Mouse (Mus musculus): ENCODE results near the gene AC141477.1.

AC141477.1 gene

DNA sequence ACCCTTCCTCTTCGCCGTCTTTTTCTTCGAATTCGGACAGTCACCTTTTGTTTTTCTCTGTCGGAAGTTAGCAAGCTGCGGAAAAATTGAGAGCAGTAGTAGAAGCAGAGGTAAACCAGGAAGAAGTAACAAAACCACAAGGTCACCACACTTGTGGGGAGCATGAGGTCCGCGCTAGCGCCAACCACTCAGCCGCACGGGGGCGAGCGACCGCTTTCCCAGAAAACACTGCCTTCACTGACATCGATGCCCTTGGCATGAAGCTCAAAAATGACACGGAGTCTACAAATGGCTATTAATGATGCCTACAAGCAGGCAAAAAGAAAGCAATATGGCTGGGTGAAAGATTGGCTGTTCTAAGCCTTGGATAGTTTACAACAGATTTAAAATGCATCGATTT, at the start of gene AC141477.1:
Gene AC141477.1 (minus strand): TSS at position 164 of the 400 bp plus-strand sequence.
- DNase-seq, result no peak

DNA sequence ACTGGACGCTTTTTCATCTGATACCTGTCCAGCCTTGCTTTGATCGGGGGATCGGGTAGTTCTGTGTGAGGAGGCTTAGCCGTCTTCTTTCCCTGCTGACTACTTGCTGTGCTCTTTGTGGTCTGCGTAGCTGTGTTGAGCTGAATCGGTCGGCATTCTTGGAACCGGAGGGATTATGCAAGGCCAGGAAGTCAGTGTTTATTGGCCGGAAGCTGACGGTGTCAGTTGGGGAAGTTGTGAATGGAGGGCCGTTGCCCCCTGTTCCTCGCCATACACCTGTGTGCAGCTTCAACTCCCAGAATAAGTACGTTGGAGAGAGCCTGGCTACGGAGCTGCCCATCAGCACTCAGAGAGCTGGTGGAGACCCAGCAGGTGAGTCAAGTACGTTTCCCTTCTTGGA, 49.0 kb upstream of the AC141477.1 start:
- no peak for DNase-seq

DNA sequence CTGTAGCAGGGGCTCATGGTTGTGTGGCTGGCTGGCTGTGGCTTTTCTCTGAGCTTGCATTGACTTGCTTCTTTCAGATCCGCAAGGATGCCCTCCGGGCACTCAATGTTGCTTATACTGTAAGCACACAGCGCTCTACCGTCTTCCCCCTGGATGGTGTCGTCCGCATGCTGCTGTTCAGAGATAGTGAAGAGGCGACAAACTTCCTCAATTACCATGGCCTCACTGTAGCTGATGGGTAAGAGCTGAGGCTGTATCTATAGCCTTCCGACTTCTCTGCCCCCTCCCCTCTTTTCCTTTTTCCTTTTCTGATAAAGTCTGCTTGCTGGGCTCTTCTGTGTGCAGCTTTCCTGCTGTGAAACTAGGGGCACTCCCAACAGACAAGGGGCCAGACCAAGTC, 48.0 kb upstream of the AC141477.1 start:
- DNase-seq, result no peak

DNA sequence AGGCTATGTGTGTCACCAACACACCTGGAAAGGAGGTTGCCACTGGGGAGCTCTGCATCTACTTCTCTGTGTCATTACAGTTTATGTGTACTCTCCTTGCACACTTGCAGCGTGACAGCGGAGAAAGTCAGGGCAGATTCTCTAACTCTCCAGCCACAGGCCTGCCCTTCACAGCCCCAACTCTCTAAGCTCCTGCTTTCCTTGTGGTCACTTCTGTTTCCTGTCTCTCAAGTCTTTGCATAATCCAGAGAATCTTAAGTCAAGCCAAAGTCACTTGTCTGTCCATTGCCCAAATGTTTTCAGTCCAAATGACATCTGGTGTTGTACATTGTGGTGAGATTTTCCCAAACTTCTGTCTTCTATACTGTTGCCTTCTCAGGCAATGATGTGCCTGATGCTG, 46.1 kb upstream of the AC141477.1 start:
- DNase-seq, result no peak

DNA sequence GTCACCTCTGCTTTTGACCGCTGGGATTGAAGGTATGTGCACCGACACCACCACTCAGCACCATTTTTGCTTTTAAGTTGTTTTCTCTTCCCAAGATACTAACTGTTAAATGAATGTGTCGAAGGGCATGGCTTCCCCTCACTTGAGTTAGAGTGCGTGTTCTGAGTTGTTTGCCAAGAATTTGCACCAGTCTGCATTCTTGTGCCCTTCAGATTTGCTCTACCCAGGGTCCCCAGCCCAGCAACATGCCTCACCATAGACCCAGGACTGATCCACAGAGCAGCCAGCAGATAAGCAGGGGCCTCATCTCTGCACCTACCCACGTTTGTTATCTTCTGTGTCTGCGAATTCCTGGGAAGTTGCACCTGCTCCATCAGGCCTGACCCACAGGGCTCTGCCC, 41.2 kb upstream of the AC141477.1 start:
- no peak for DNase-seq

DNA sequence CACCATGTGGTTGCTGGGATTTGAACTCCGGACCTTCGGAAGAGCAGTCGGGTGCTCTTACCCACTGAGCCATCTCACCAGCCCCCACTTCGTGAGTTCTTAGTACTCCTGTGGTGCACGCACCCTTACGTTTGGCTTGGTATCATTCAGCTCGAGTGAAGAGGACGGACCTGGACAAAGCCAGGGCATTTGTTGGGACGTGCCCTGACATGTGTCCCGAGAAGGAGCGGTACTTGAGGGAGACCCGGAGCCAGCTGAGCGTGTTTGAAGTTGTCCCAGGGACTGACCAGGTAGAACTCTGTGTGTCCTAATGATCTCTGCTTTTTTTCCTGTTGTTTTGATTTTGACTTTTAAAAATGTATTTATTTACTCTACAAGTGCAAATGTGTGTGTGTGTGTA, 40.6 kb upstream of the AC141477.1 start:
- no peak for DNase-seq

DNA sequence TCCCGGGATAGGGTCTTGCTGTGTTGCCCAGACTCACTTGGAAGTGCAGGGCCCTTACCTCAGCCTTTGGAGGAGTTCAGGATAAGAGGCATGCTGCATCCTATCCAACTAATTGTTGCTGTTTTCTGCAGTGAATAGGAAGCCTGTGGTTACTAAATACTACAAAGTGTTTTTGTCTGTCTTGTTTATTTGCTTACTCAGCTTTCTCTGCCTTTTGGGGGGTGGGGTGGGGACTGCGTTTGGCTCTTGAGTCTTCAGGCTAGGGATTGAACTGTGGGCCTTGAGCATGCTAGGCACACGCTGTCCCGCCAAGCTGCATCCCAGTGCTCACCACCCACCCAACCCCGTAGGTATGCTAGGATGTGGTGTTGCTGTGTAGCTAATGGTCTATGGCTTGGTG, 33.5 kb upstream of the AC141477.1 start:
- DNase-seq, result no peak

DNA sequence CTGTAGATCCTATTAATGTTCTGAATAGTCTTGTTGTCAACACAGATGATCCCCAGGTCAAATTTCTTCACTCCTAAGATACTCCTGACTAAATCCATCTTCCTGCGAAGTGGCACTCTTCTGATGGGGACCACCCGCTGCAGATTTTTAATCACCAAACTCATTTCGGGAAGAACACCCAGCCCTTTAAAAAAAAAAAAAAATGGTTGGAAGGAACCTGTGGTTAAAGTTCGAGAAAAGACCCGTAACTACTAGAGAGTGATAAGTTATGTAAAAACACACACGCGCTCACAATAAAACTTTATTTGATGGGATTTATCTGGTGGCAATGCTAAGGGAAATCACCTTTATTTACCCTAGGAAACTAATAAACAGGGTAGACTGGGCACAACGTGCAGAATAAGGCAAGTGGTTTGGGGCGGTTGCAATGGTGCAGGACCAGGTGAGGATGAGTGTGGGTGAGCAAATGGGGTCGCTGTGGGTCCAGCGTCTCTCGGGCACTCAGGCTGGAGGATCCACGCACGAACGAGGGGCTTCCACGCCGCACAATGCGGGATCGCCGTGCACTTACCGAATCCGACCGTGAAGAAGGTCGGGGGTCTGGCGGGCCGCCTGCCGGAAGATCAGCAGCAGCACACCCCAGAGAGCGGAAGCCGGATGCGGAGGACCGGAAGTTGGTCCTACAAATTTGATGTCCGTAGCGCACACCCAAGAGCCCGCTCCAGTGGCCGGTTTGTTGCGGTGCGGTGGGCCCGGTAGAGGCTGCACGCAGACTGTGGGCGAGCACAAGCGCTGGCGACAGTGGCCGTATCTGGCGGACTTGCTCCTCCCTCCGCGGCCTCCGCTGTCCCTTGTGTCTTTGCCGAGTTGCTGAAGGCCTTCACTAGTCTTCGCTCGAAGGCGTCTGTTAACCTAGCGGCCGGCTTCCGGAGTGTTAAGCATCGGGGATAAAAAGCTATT, 28.2 kb upstream of the AC141477.1 start, which contains the start of the genes Mcm3ap and Ybey:
Gene Mcm3ap (plus strand): TSS at position 725 of the 960 bp plus-strand sequence.
Gene Ybey (minus strand): TSS at position 912 of the 960 bp plus-strand sequence.
- DNase-seq, result peak; percentile 86

DNA sequence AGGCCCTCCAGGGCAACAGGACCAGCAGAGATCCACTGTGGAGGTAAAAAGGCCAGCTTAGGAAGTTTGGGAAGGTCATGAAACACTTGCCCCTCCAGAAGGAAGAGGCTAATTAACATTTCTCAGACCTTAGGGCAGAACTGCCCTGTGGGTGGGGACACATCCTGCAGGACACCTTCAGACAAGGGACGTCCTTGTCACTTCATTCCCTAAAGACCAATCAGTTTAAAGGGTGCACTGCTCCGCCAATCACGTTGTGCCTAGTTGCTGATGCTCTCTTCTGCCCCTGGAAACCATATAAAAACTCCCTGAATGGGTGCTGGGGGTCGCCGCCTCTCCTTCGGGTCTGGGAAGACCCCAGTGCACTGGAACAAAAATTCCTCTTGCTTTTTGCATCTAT, 22.5 kb upstream of the AC141477.1 start:
- no peak for DNase-seq

DNA sequence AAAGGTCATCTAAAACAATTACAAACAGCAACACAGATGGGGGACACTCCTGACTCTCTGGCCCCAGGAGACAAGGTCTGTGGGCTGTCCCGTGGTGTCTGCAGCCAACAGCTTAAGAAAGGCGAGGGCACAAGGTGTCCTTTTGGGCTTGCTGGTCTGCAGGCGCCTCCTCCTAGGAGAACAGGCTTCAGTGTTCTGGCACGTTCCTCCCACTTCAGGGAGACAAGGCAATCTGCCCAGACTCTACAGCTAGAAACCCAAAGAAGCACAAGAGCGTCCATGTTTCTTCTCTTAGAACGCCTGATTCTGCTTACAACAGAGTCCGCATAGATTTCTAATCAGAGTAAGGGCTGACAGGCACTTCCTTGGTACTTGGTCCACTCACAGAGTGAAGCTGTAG, 22.1 kb upstream of the AC141477.1 start:
- no peak for DNase-seq

DNA sequence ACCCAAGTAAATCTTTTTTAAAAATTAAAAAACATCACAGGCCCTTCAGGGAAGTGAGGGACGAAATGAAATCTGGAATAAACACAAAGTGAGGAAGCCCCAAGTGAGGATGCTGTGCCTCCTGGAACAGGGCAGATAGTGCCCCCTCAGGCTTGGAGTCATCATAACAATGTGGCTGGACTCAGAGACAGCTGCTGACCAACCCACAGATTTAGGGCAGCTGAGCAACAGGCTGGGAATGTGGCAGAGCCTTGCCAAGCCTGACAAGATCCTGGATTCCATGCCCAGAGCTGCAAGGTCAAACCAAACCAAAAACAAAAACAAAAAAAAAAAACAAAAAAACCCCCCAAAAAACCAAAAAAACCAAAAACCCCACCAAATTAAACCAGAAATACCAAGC, 21.0 kb upstream of the AC141477.1 start:
- no peak for DNase-seq

DNA sequence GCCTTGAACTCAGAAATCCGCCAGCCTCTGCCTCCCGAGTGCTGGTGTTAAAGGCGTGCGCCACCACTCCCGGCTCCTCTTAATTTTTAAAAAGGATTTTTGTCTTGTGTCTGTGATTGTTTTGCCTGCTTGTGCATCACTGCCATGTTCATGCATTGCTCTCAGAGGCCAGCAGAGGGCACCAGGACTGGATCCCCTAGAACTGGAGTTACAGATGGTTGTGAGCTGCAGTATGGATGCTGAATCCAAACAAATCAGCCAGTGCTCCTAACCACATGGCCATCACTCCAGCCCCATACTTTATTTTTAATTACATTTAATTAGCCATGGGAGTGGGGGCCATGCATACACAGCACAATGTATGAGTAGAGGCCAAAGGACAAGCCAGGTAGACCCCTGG, 15.0 kb upstream of the AC141477.1 start:
- DNase-seq, result peak; percentile 55

DNA sequence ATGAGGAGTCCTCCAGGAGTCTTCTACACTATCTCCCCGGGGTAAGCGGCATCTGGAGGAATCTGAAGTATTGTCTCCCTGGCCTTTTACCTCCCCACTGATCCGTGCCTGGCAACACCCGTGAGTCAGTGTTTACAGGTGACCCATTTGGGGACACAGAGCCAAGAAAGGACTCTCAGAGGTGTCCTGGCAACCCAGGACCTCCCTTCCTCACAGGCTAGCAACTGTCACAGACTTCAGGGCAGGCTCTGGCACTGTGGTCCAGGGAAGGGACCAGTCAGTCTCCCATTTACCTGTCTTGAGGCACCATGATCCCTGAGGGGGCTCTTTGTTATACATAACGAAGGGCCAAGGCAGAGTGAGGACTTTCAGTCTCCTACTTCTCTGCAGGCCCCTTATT, 8.6 kb upstream of the AC141477.1 start, which contains the start of gene 2610028H24Rik:
Gene 2610028H24Rik (plus strand): TSS at position 231 of the 400 bp plus-strand sequence.
- DNase-seq, result no peak

DNA sequence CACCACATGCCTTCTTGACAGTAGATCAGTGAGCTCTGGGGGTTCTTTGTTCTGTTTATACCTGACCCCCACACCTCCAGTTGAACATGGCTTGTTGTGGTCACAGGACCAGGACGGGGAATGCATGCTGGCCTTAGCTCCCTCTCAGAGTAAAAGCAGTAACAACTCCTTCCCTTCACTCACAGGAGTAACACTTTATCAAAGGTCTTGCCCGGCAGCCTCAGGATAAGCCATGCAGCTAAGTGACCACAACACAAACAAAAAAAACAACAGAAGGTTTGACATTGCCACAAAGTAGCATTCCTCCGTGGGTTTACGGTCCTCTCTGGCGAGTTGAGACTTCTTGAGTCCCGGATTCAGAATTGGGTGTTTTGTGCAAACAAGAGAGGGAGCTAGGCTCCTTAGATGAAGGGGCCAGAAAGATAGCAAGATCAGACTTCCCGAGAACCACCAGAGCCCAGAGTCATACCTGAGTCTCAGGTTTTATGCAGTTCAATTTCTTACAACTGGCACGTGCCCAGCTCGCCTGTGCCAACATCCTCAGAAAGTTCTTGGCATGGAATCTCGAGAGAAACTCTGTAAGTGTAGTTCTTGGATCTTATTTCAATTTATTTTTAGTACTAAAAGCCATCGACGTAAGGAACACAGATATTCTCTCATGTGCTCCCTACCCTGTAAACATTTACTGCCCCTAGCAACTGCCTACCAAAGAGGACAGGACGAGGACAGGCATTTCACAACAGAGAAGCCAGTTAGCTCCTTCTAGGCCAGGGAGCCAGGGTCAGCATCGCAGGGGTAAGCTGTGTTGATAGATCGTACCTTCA, 7.4 kb upstream of the AC141477.1 start:
- DNase-seq, result no peak

DNA sequence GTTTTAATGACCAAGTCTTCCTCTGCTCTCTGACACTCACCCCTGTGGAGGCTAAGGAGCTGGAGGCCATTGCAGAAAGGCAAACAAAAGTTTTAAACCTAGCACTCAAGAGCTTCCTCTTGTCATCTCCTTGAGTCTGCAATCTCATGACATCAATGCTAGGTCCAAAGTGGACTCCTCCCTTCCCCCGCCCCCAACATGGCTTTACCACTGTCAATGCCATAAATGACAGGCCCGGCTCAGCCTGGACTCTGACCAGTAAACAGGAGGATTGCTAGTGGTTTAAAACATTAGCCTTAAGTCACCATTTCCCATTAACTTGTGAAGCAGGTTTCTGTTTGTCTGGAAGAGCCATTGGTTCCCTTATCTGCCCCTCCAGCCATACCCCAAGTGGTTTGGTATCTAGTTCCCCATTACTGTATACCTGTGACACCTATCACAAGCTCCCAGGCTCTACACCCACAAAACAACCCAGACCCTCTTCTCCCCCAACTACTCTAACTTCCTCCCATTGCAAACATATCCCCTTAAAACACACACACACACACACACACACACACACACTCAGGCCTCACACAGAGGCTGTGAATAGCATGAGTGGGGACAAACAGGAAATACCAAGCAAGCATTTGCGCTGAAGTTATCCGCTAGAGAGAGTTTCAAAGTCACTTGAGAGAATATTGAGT, 5.9 kb upstream of the AC141477.1 start:
- DNase-seq, result peak; percentile 30

DNA sequence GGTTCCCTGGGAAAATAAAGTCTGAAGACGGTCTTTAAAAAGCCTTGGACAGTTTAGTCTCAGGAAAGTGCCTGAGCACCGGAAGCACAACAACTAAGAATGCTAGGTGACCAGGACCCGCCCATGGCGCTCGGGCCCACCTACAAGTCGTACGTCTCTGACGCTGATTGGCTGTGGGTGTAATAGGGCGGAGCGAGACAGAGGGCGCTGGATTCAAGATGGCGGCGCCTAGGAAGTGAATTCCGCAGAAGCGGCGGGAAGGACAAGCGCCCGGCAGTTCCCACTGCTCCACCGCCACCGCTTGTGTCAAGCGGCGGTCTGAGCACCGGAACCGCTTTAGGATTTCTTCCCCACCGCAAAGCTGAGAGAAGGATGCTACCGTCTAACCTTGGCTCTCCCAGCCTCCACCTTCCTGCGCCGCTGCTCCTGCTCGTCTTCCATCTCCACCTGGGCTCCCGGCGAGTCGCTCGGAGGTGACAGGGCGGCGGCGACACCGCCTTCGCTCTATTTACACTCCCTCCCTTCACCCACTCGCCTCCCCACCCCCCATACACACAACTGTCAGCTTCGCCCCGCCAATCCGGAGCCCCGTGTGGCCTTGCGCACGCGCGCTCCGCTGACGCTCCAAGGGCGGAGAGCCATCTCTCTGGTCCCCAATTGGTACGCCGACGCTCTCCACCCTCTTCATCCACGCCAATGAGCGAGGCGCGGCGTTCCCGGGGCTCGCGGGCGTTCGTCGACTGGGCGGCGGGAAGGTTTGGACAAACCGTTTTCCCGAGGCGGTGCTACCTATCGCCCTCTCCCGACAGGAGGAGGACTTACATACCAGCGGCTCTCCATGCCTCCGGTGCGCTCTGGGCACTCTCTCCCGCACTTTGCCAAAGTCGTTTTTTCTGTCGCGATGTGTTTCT, 2.2 kb upstream of the AC141477.1 start, which contains the start of gene Pcnt:
Gene Pcnt (minus strand): TSS at position 609 of the 911 bp plus-strand sequence.
- DNase-seq, result peak; percentile 98

DNA sequence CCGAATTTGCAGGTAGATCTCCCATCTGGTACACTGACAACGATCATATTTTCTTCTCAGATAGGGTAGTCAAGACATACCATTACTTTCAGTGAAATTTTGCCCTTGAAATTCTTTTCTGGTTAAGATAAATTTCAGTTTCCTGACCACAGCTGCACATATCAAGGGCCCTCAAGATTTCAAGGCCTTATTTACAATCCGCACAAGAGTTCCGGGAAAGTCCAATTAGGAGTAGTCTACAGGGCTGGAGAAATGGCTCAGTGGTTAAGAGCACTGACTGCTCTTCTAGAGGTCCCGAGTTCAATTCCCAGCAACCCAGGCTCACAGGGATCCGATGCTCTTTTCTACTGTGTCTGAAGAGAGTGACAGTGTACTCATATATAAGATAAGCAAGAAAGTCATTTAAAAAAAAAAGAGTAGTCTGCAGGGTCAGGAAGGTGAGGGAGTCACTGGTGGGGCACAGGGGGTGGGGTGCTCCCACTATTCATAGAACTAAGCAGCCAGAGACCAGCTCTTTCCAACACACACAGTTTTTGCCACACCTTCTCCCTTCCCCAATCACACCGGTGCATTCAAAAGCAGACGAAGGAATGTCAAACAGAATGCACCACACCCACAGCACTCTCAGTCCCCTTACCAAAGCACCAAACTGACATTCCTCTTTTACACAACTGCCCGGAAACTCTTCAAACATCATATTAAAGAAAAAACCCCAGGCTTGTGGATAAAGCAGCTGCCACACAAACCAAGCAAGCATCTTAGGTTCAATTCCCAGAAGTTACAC, 945 bp downstream of the AC141477.1 start:
- DNase-seq, result no peak

DNA sequence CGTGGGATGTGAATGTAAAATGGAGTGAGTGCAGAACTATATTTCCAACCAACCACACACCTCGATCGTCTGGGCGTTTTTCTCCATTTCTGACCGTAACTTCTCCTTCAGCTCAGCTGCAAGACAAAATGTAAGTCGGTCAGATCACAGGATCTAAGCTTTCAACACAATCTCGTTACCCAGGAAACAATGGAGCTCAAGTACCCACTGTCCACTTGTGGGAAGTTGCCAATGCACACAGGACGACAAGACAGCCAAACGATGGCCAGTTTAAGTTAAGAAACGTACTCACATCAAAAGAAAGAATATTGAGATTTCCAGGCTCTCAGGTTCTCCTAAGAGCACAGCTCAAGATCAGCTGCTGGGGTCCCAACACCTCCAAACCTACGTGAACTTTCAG, 6.3 kb downstream of the AC141477.1 start:
- no peak for DNase-seq

DNA sequence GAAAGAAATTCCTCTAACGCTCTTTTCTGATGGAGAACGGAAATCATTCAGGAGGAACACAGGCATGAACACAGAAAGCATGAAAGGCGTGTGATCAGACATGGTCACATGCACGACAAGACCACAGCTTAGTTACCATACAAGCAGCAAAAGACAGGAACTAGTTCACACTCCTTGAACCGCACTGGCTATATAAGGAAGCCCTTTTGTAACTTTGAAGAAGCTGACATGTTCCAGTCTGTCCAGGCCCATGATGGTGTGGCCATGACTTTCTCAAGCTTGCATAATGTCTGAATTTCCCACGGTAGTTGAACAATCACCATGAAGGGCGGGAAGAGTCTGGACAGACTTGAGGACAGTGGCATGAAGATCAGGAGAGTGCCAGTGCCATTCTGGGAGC, 14.6 kb downstream of the AC141477.1 start:
- DNase-seq, result no peak

DNA sequence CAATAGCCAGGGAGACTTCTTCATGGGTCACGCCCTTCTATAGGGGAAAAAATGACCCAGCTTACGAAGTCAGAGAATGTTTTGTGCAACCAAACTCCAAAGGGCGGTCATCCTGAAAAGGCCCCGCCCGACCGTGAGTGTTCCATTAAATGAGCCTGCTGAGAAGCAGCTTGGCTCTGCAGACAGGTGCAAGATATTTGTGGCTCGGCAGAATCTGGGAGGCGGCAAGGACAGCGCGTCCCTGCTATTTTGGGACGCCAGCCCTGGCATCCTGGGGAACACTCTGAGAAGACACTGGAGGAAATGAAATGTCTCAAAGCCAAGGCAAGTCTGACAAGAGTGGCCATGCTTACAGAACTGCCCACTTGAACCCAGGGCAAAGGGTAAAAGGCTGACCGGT, 23.4 kb downstream of the AC141477.1 start:
- DNase-seq, result peak; percentile 75

DNA sequence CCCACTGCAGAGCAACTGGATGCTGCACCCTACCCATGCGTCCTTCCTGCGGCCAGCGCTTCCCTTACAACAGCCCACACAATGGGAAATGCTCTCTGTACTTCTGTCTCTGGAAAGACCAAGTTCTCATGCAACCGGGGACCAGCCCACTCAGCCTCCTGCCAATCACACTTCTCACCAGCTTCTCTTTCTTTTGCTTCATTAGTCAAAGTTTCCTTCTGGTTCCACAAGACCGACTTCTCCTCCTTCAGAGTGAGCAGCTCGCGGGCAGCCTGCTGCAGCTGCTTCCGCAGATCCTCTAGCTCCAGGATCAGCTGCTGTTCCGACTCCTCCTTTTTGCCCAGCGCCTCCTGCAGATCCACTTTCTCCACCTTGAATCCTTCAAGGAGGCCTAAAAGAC, 31.7 kb downstream of the AC141477.1 start:
- no peak for DNase-seq

Measured in kidney, adult 9 months (tissue).